Mouse (Mus musculus) ES-Bruce4 (cell line): ENCODE measurements around the gene C130060K24Rik.

Source experiments
- CTCF ChIP-seq: IDR thresholded peaks from one replicate; pipeline ENCODE4 v1.8.1; 2011; ENCODE audit warnings: low read depth, low read length
- EP300 ChIP-seq: IDR thresholded peaks from 2 replicates; pipeline ENCODE4 v1.6.1; 2011; ENCODE audit warnings: low read depth, low read length; ENCODE audit not compliant: insufficient read depth
- POLR2A ChIP-seq: IDR thresholded peaks from one replicate; pipeline ENCODE4 v1.8.1; 2011; ENCODE audit warnings: low read length; ENCODE audit not compliant: insufficient read depth

DNA sequence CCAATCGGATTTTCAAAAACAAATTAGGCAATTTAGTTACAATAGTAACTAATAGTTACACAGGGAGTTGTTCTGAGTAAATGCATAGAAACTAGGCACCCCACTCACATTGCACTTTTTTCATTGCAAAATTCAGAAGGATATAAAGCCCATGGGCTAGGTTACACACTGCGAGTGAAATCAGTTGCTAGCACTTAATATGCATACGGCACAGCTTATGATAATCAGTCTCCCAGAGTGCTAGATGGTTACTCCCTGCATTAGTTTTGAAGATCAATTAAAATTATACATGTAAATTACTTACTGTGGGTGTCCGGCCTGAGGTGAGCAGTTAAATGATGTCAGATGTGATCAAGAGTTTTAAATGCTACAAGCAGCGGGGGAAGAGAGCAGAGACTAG, 89.4 kb downstream of the C130060K24Rik start:
- no peak for TF ChIP-seq EP300
- no peak for TF ChIP-seq CTCF
- no peak for TF ChIP-seq POLR2A
